Mouse (Mus musculus) midbrain, embryonic 16.5 days (tissue): Measurements from ENCODE around the gene Tmod3. TPM values are rescaled to one million over a fixed set of nuclear protein-coding genes. Genes with fewer than 3 reads are reported as not detected.
"Not testable (repeated sequence)": the region's sequence is repeated elsewhere in the genome, so short reads cannot be mapped to it uniquely, and the experiment has no call there.

Source experiments
- ATAC-seq: fragments of 200-750 bp; cut with Nextera tagmentation; 2 replicates; pipeline ENCODE4 v1.8.0; 2017; ENCODE audit warnings: moderate TSS enrichment
- H3K27ac ChIP-seq: fragments of 300-500 bp; sonication (generic); 2 replicates; pipeline ENCODE4 v1.5.1; 2014; ENCODE audit warnings: mild to moderate bottlenecking, low read length, mixed read lengths
- H3K27me3 ChIP-seq: fragments of 300-500 bp; sonication (generic); 2 replicates; pipeline ENCODE4 v1.6.1; 2014; ENCODE audit warnings: low read depth, low read length, mixed read lengths; ENCODE audit not compliant: control insufficient read depth, insufficient read depth
- H3K36me3 ChIP-seq: fragments of 300-500 bp; sonication (generic); 2 replicates; pipeline ENCODE4 v1.6.1; 2014; ENCODE audit warnings: mild to moderate bottlenecking, low read length, moderate library complexity, mixed read lengths; ENCODE audit not compliant: control insufficient read depth, insufficient read depth
- H3K4me1 ChIP-seq: fragments of 300-500 bp; sonication (generic); 2 replicates; pipeline ENCODE4 v1.6.1; 2014; ENCODE audit warnings: mild to moderate bottlenecking, low read length, mixed read lengths; ENCODE audit not compliant: control insufficient read depth, insufficient read depth
- H3K4me2 ChIP-seq: fragments of 300-500 bp; sonication (generic); 2 replicates; pipeline ENCODE4 v1.6.1; 2014; ENCODE audit warnings: mild to moderate bottlenecking, low read length, mixed read lengths
- H3K4me3 ChIP-seq: fragments of 300-500 bp; sonication (generic); 2 replicates; pipeline ENCODE4 v1.5.1; 2014; ENCODE audit warnings: low read depth, mild to moderate bottlenecking, low read length, moderate library complexity, mixed read lengths
- H3K9ac ChIP-seq: fragments of 300-500 bp; sonication (generic); 2 replicates; pipeline ENCODE4 v1.6.1; 2014; ENCODE audit warnings: low read depth, low read length, mixed read lengths
- H3K9me3 ChIP-seq: fragments of 300-500 bp; sonication (generic); replicated peaks from 2 replicates; pipeline ENCODE4 v1.6.1; 2014; ENCODE audit warnings: mild to moderate bottlenecking, low read length, mixed read lengths; ENCODE audit not compliant: control insufficient read depth, poor library complexity, severe bottlenecking
- WGBS: fragments of 180-500 bp; shearing (Covaris S2); extraction: QIAGEN DNeasy Blood & Tissue Kit; methylation state at CpG from one replicate; pipeline ENCODE4 v1.1.7; 2014; 5-methylcytosine and 5-hydroxymethylcytosine counted together
- polyA plus RNA-seq: library from polyadenylated mRNA; unstranded; fragments of >200 nt; fragmentation: Nextera tagmentation; extraction: Ambion mirVana; gene quantifications from 2 replicates; pipeline ENCODE4 v1.2.1, GENCODE M21; 2015

Gene Tmod3
- polyA plus RNA-seq, 1 experiment from 2014 or later = 78.0 TPM

DNA sequence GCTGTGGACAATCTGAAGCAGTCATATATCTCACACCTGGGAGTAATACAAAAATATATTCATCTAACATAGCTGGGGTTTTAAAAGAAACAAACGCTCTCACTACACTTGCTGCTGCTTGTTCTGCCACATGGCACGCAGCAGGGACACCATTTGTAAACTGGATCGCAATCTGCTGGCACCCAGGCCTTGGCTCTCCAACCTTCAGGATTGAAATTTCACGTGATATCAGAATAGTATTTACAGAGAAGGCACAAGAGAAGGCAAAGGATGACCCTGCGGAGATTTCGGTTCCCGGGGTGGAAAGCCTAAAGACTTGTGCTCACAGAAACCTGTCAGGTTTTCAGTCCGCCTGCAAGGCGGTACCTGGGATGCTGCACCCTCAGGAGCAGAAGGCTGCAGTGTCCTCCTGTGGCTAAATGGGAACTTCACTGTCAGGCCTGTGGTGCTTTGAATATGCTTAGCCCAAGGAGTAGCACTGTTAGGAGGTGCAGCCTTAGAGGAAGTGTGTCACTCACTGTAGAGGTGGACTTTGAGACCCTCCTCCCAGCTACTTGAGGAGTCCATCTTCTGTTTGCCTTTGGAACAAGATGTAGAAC lies 65.0 kb downstream of the Tmod3 start:
- Histone ChIP-seq H3K9me3 (no peaks in the 10 kb centered on the region), H3K4me1 (no peaks in the 10 kb centered on the region), H3K27me3 (no peaks in the 10 kb centered on the region), H3K36me3 (peaks cover 8% of the 10 kb centered on the region), H3K4me3 (no peak overlapping the region), H3K9ac (no peak overlapping the region), H3K4me2 (no peak overlapping the region), H3K27ac (no peak overlapping the region)
- no peak for ATAC-seq
- 88% methylated on average over 9 of the region's 9 CpGs for WGBS

DNA sequence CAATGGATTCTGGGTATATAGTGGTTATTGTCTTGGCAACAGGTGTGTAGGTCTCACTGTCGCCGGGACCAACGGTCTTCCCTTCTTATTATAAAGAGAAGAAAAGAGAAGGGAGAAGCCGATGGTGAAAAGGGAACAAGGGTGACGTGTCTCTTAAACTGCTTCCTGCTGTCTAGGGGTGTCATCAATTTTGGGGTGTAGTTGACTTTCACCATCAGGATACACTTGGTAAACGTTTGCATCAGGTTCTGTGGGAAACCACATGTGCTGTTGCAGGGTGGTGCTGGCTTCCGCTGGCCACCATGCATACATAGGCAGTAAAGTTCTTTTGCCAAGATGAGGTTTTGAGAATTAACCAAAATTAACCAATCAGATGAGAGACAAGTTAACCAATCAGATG lies 71.2 kb downstream of the Tmod3 start:
- H3K9ac ChIP-seq, H3K4me2 ChIP-seq, H3K9me3 ChIP-seq, H3K4me3 ChIP-seq, H3K27ac ChIP-seq, ATAC-seq, H3K27me3 ChIP-seq, H3K4me1 ChIP-seq, H3K36me3 ChIP-seq: not testable (repeated sequence)
- WGBS = 96% methylated on average over 7 of the region's 7 CpGs

DNA sequence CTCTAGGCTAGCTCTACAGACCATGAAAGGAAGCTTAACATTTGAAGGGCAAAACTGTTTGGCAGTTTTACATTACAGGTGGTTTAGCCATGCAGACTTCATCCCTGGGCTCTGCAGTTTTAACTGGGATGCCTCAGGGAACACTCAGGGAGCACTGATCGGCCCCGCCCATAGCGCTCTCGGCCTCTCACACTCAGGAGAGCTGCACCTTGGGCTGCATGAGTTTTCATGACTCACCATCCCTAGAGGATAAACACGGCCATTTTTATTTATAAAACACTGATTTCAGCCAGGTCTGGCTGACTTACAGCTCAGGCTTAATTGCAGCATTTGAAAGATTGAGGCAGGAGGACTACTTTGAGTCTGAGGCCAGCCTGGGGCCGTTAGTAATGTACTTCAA lies 74.2 kb downstream of the Tmod3 start:
- Histone ChIP-seq H3K36me3 (0 out of 2 replicates have a peak, but pooled peaks cover 2% of the 10 kb centered on the region), H3K4me3 (no peak overlapping the region), H3K27me3 (no peaks in the 10 kb centered on the region), H3K9me3 (no peaks in the 10 kb centered on the region), H3K27ac (no peak overlapping the region), H3K9ac (no peak overlapping the region), H3K4me1 (no peaks in the 10 kb centered on the region), H3K4me2 (no peak overlapping the region)
- WGBS = 86% methylated on average over 6 of the region's 6 CpGs
- no peak for ATAC-seq

DNA sequence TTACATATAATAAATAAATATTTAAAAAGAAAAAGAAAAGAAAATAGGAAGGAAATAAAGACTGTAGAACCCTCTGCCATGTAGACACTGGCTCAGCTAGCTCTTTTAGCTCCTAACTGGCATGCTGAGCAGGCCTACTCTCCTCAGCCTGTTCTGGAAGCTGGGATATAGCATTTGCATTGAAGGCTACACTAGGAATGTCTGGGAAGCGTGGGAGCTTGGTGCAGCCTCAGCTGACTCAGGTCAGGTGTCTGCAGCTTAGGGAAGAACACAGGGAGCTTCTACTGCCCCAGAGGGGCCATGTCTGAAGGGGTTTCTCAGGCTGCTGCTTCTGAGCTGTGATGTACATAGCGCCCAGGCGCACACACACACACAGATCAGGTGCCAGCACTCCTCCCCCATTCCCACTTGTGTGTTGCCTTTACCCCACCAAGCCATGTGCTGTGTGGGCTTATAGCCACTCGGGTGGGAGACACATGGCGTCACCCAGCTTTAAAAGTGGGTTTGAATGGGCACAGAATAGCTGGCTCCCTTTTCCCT lies 78.9 kb downstream of the Tmod3 start:
- Histone ChIP-seq H3K4me3 (no peak overlapping the region), H3K36me3 (0 out of 2 replicates have a peak, but pooled peaks cover 2% of the 10 kb centered on the region), H3K9ac (no peak overlapping the region), H3K9me3 (no peaks in the 10 kb centered on the region), H3K4me2 (no peak overlapping the region), H3K27me3 (no peaks in the 10 kb centered on the region), H3K27ac (no peak overlapping the region), H3K4me1 (peaks cover 3% of the 10 kb centered on the region; the same call in 1 of the 2 replicates)
- 89% methylated on average over 5 of the region's 5 CpGs for WGBS
- no peak for ATAC-seq

DNA sequence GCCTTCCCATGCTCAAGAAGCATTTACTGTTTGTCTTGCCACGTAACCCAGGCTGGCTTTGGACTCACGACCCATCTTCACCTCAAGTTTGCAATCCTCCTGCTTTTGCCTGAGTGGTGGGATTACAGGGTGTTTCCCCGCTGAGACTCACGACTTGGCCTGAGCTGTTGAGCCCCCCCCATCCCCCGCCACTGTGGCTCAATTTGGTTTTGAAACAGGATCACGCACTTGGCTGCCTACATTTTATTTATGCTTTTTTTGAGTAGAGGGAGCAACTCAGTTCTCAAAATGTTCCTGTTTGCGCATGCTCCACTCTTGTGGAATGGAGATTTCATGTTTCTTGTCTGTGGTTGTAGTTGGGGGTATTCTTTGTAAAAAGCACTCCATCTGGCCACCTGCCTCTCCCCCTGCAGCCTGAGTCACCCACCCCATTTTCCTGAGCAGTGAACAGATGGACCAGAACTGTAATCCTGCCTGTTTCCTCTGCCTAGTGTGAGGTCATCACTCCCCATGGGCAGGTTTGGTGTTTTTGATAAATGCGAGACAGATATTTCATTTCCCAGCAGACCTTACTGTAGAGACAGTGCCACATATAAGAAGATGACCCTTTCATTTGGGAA lies 80.2 kb downstream of the Tmod3 start:
- Histone ChIP-seq H3K36me3 (peaks cover 4% of the 10 kb centered on the region; the same call in 1 of the 2 replicates), H3K27ac (no peak overlapping the region), H3K4me1 (peaks cover 3% of the 10 kb centered on the region; the same call in 1 of the 2 replicates), H3K4me2 (no peak overlapping the region), H3K9me3 (no peaks in the 10 kb centered on the region), H3K9ac (no peak overlapping the region), H3K27me3 (no peaks in the 10 kb centered on the region), H3K4me3 (no peak overlapping the region)
- 39% methylated on average over 8 of the region's 8 CpGs for WGBS
- no peak for ATAC-seq

DNA sequence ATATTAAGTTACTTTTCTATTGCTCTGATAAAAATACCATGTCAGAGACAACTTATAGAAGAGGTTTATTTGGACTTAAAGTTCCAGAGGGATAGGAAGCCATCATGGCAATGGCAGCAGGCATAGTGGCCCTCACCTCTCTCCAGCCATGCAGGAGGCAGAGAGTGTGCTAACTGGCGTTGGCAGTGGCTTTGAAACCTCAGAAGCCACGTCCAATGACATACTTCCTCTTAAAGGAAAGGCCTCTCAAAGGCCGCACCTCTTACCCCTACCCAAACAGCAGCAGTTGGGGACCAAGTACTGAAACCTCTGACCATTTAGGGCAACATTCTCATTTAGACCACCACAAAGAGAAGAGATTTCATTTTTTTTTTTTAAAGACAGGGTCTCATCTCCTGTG lies 82.2 kb downstream of the Tmod3 start:
- H3K36me3 ChIP-seq = peaks cover 15% of the 10 kb centered on the region
- H3K9me3 ChIP-seq = no peaks in the 10 kb centered on the region
- H3K9ac ChIP-seq = no peak overlapping the region
- 78% methylated on average over 3 of the region's 3 CpGs for WGBS
- H3K27ac ChIP-seq = no peak overlapping the region
- no peak overlapping the region for H3K4me3 ChIP-seq
- ATAC-seq = no peak
- no peaks in the 10 kb centered on the region for H3K27me3 ChIP-seq
- H3K4me1 ChIP-seq = peaks cover 3% of the 10 kb centered on the region; the same call in 1 of the 2 replicates
- H3K4me2 ChIP-seq = no peak overlapping the region

DNA sequence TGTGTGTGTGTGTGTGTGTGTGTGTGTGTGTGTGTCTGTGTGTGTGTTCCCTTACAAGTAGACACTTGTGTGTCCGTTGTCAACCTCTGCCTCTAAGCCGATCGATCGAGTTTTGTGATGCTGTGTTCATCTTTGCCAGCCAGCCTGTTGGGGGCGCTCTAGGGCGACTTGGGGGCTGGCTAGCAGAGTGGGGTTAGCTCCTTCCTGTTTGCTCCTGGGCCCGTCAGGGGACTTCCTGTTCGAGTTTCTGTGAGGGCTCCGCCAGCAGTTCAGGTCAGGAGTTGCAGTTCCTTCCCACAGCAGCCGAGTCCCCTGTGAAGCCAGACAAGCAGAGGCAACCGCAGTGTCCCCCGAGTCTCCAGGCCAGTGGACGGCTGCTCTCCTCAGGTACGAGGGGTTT lies 91.2 kb downstream of the Tmod3 start:
- H3K36me3 ChIP-seq = peaks cover 27% of the 10 kb centered on the region
- 79% methylated on average over 14 of the region's 14 CpGs for WGBS
- no peak overlapping the region for H3K4me3 ChIP-seq
- no peaks in the 10 kb centered on the region for H3K27me3 ChIP-seq
- no peak for ATAC-seq
- no peak overlapping the region for H3K27ac ChIP-seq
- H3K9ac ChIP-seq = no peak overlapping the region
- H3K4me1 ChIP-seq = no peaks in the 10 kb centered on the region
- H3K4me2 ChIP-seq = no peak overlapping the region
- no peaks in the 10 kb centered on the region for H3K9me3 ChIP-seq

DNA sequence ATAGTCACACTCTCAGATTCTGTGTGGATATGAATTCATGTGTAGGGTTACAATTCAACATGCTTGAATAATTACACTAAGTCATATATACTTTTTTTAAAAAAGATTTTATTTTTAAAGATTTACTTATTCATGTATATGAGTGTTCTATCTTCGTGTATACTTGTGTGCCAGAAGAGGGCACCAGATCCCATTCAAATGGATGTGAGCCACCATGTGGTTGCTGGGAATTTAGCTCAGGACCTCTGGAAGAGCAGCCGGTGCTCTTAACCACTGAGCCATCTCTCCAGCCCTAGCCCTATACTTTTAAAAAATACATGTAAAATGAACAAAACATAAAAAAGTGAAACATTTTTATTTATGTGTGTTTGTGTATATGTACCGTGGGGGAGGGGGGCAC lies 91.9 kb downstream of the Tmod3 start:
- Histone ChIP-seq H3K27ac (no peak overlapping the region), H3K9ac (no peak overlapping the region), H3K4me1 (no peaks in the 10 kb centered on the region), H3K27me3 (no peaks in the 10 kb centered on the region), H3K4me2 (no peak overlapping the region), H3K36me3 (peaks cover 30% of the 10 kb centered on the region), H3K4me3 (no peak overlapping the region), H3K9me3 (no peaks in the 10 kb centered on the region)
- 95% methylated on average over 3 of the region's 3 CpGs for WGBS
- no peak for ATAC-seq

DNA sequence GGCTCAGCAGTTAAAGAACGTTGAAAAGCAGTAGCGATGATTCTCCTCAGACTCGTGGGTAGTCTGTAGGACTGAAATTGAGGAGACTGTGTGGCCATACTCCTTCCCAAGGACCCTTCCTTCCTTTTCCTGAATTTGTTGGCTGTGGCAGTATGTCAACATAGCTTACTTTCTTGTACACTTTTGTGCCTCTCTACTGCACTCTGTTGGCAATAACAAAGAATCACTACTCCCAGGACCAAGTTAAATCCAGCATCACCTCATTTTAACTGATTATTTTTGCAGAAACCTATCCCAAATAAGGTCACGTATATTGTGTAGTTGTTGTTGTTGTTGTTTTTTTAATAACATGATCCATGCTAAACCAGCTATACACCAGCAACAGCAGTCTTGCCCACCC lies 92.8 kb downstream of the Tmod3 start:
- H3K4me3 ChIP-seq = no peak overlapping the region
- no peak overlapping the region for H3K9ac ChIP-seq
- no peaks in the 10 kb centered on the region for H3K9me3 ChIP-seq
- no peak overlapping the region for H3K27ac ChIP-seq
- no peak for ATAC-seq
- no peak overlapping the region for H3K4me2 ChIP-seq
- no peaks in the 10 kb centered on the region for H3K4me1 ChIP-seq
- WGBS = 88% methylated on average over 4 of the region's 4 CpGs
- H3K27me3 ChIP-seq = no peaks in the 10 kb centered on the region
- peaks cover 27% of the 10 kb centered on the region for H3K36me3 ChIP-seq
